Mouse (Mus musculus) left cerebral cortex, adult 2 months (tissue): ENCODE measurements around the gene Cd19. TPM values are rescaled to one million over a fixed set of nuclear protein-coding genes. Genes with fewer than 3 reads are reported as not detected.
A peak's percentile ranks its signal among the peaks of the same experiment; 100 is the strongest.

Experiments used
- DNase-seq, 2 experiments: peaks; one replicate each; pipeline ENCODE4 v3.0.0; 2021 to 2022; ENCODE audit warnings: low spot score in 2 of 2, mixed read lengths in 1 of 2; ENCODE audit errors: extremely low spot score in 1 of 2
- H3K27ac ChIP-seq: fragments of 200-600 bp; 2 replicates; pipeline ENCODE4 v1.8.1; 2022
- H3K4me3 ChIP-seq: fragments of 200-600 bp; 2 replicates; pipeline ENCODE4 v1.8.1; 2022
- CTCF ChIP-seq: fragments of 200-600 bp; IDR thresholded peaks from 2 replicates; pipeline ENCODE4 v1.8.1; 2022; ENCODE audit warnings: antibody characterized with exemption, mild to moderate bottlenecking, moderate library complexity
- intact Hi-C: fragments of 180-260 bp; cut with DNase I; formaldehyde crosslinking; loops from one replicate; pipeline ENCODE4 v1.15.1; 2025
- total RNA-seq, 2 experiments: library from RNA; stranded (reverse); gene quantifications; 2 replicates each; pipeline ENCODE4 v1.2.3; 2021

The Cd19 gene
- total RNA-seq, 2 experiments from 2014 or later: not detected

GRCm38 (mm10) chr7:126452244-126452643, 37.6 kb upstream of the Cd19 start:
- Histone ChIP-seq H3K27ac (no peak overlapping the region), H3K4me3 (no peak overlapping the region)
- intact Hi-C loops: no loop called here
- DNase-seq: no peak
- TF ChIP-seq CTCF: no peak

GRCm38 (mm10) chr7:126450641-126451040, 36.0 kb upstream of the Cd19 start:
- DNase-seq: no peak
- Histone ChIP-seq H3K27ac (no peak overlapping the region), H3K4me3 (no peak overlapping the region)
- intact Hi-C loops: no loop called here
- no peak for TF ChIP-seq CTCF

GRCm38 (mm10) chr7:126449991-126450390, 35.3 kb upstream of the Cd19 start:
- intact Hi-C loops: no loop called here
- no peak overlapping the region for H3K4me3 ChIP-seq
- TF ChIP-seq CTCF: no peak
- DNase-seq: no peak
- H3K27ac ChIP-seq: no peak overlapping the region

GRCm38 (mm10) chr7:126448481-126448880, 33.8 kb upstream of the Cd19 start:
- TF ChIP-seq CTCF: no peak
- Histone ChIP-seq H3K4me3 (no peak overlapping the region), H3K27ac (no peak overlapping the region)
- no peak for DNase-seq
- intact Hi-C loops: no loop called here

GRCm38 (mm10) chr7:126446217-126446616, 31.5 kb upstream of the Cd19 start:
- H3K4me3 ChIP-seq: no peak overlapping the region
- TF ChIP-seq CTCF: no peak
- intact Hi-C loops: no loop called here
- no peak overlapping the region for H3K27ac ChIP-seq
- no peak for DNase-seq

GRCm38 (mm10) chr7:126445104-126445815, 30.6 kb upstream of the Cd19 start:
- no peak overlapping the region for H3K4me3 ChIP-seq
- intact Hi-C loops: no loop called here
- H3K27ac ChIP-seq: no peak overlapping the region
- no peak for DNase-seq
- TF ChIP-seq CTCF: no peak

- no peak for DNase-seq
- Histone ChIP-seq H3K27ac (no peak overlapping the region), H3K4me3 (no peak overlapping the region)
- intact Hi-C loops: no loop called here
- no peak for TF ChIP-seq CTCF
These were observed 29.8 kb upstream of the Cd19 start for GRCm38 (mm10) chr7:126444536-126444935.

GRCm38 (mm10) chr7:126443997-126444396, 29.3 kb upstream of the Cd19 start:
- TF ChIP-seq CTCF: no peak
- DNase-seq: no peak
- intact Hi-C loops: no loop called here
- Histone ChIP-seq H3K27ac (no peak overlapping the region), H3K4me3 (no peak overlapping the region)

GRCm38 (mm10) chr7:126440134-126440533, 25.4 kb upstream of the Cd19 start:
- Histone ChIP-seq H3K27ac (no peak overlapping the region), H3K4me3 (no peak overlapping the region)
- no peak for DNase-seq
- no peak for TF ChIP-seq CTCF
- intact Hi-C loops: no loop called here

GRCm38 (mm10) chr7:126436851-126437250, 22.2 kb upstream of the Cd19 start:
- TF ChIP-seq CTCF: peak; percentile 76
- Histone ChIP-seq H3K27ac (no peak overlapping the region), H3K4me3 (no peak overlapping the region)
- intact Hi-C loops: no loop called here
- peak in 1 of 2 experiments; percentile 34 for DNase-seq

- TF ChIP-seq CTCF: no peak
- Histone ChIP-seq H3K4me3 (no peak overlapping the region), H3K27ac (no peak overlapping the region)
- DNase-seq: no peak
- intact Hi-C loops: no loop called here
These were observed 21.1 kb upstream of the Cd19 start for GRCm38 (mm10) chr7:126435801-126436200.

- no peak for DNase-seq
- Histone ChIP-seq H3K4me3 (no peak overlapping the region), H3K27ac (no peak overlapping the region)
- TF ChIP-seq CTCF: no peak
- intact Hi-C loops: no loop called here
These were observed 20.0 kb upstream of the Cd19 start for GRCm38 (mm10) chr7:126434726-126435125.

- TF ChIP-seq CTCF: no peak
- Histone ChIP-seq H3K4me3 (no peak overlapping the region), H3K27ac (no peak overlapping the region)
- intact Hi-C loops: no loop called here
- DNase-seq: no peak
These were observed 15.5 kb upstream of the Cd19 start for GRCm38 (mm10) chr7:126430167-126430566.
